In genomic region chr1:84933472-84934150, GRCm38 (mm10) we compare ENCODE assay signal across 9 mouse cellular contexts. TPM values are rescaled to one million over a fixed set of nuclear protein-coding genes. Genes with fewer than 3 reads are reported as not detected.
A peak's percentile ranks its signal among the peaks of the same experiment; 100 is the strongest.
DNase-seq lines count a peak whose midpoint lies in the region; ATAC-seq and TF ChIP-seq lines count a peak whose summit lies in the region.
"Had no signal": no experiment of that assay in that cellular context is flagged by ENCODE, and none has a peak within 500 bp of the region (broad histone marks: within the 10 kb centered on the region; RNA-seq: fewer than 3 reads in every experiment).

No protein-coding gene starts in this region.

- H3K4me2 ChIP-seq in forebrain, embryonic 16.5 days (ENCODE audit: low read length) = peak overlapping the region; percentile 75
- H3K4me2 ChIP-seq in neural tube, embryonic 15.5 days = peak overlapping the region; percentile 71

- H3K4me3 ChIP-seq in G1E (ENCODE audit: low read depth, low read length) = no peak overlapping the region
- H3K4me3 ChIP-seq in forebrain, embryonic 16.5 days (replicated peaks; ENCODE audit: low read length) = peak overlapping the region; percentile 84
- H3K4me3 ChIP-seq in layer of hippocampus, adult 2 months = peak overlapping the region; percentile 79
- H3K4me3 ChIP-seq in neural tube, embryonic 15.5 days (replicated peaks) = peak overlapping the region; percentile 60

- peak overlapping the region; percentile 88 for H3K9ac ChIP-seq in forebrain, embryonic 16.5 days (replicated peaks; ENCODE audit: low read depth, low read length)
- H3K9ac ChIP-seq in neural tube, embryonic 15.5 days (replicated peaks) = peak overlapping the region; percentile 80

- H3K9me3 ChIP-seq in G1E (replicated peaks) = peaks cover 18% of the 10 kb centered on the region
- H3K9me3 ChIP-seq in forebrain, embryonic 16.5 days (ENCODE audit: control insufficient read depth, low read length) = no peaks in the 10 kb centered on the region
- H3K9me3 ChIP-seq in neural tube, embryonic 15.5 days (replicated peaks) = no peaks in the 10 kb centered on the region

- no peak for DNase-seq in G1E (ENCODE audit: low spot score)
- peak; percentile 72 to 80 for DNase-seq in heart, postnatal 36 days
- DNase-seq in layer of hippocampus, adult 2 months (ENCODE audit: low spot score in 2 of 2) = peak; percentile 77 to 87
- peak; percentile 54 to 62 for DNase-seq in lung, adult 18-20 months
- peak; percentile 43 for DNase-seq in urinary bladder, postnatal 10 days (ENCODE audit: low spot score)

- intact Hi-C loops in heart, postnatal 36 days (cut with DNase I) = no loop called here

- H3K27me3 ChIP-seq in G1E (ENCODE audit: insufficient read depth, low read length) = peaks cover 3% of the 10 kb centered on the region; the same call in 1 of the 2 replicates
- no peaks in the 10 kb centered on the region for H3K27me3 ChIP-seq in forebrain, embryonic 16.5 days (replicated peaks; ENCODE audit: control insufficient read depth, insufficient read depth, low read length)
- no peaks in the 10 kb centered on the region for H3K27me3 ChIP-seq in neural tube, embryonic 15.5 days (replicated peaks)

- WGBS in forebrain, embryonic 16.5 days = 9% methylated on average over 22 of the region's 22 CpGs
- WGBS in neural tube, embryonic 15.5 days = 12% methylated on average over 22 of the region's 22 CpGs

- no peak for ATAC-seq in G1E (ENCODE audit: extremely low read depth, insufficient number of reproducible peaks, low FRiP score, poor library complexity, severe bottlenecking)
- peak; percentile 19; the same call in 1 of the 2 replicates for ATAC-seq in cerebellum, adult (ENCODE audit: insufficient number of reproducible peaks, low FRiP score, low TSS enrichment)
- ATAC-seq in forebrain, embryonic 16.5 days = no peak
- peak; percentile 4; the same call in 1 of the 2 replicates for ATAC-seq in neural tube, embryonic 15.5 days (ENCODE audit: low FRiP score)

- H3K36me3 ChIP-seq in G1E (replicated peaks) = no peaks in the 10 kb centered on the region
- H3K36me3 ChIP-seq in forebrain, embryonic 16.5 days (ENCODE audit: control insufficient read depth, insufficient read depth) = no peaks in the 10 kb centered on the region
- peaks cover 9% of the 10 kb centered on the region for H3K36me3 ChIP-seq in neural tube, embryonic 15.5 days

- 0 out of 2 replicates have a peak, but pooled peaks have one; percentile 2 for TF ChIP-seq CTCF in G1E (IDR thresholded peaks at IDR 0.05; ENCODE audit: low read depth, low read length)
- TF ChIP-seq CTCF in layer of hippocampus, adult 2 months (conservative IDR thresholded peaks at IDR 0.05) = peak; percentile 89

- H3K4me1 ChIP-seq in G1E (ENCODE audit: insufficient read depth, low read depth, low read length) = no peaks in the 10 kb centered on the region; the same call in none of the 2 replicates
- H3K4me1 ChIP-seq in forebrain, embryonic 16.5 days (replicated peaks; ENCODE audit: control insufficient read depth, insufficient read depth, low read length) = peaks cover 9% of the 10 kb centered on the region
- H3K4me1 ChIP-seq in neural tube, embryonic 15.5 days = peaks cover 17% of the 10 kb centered on the region

- peak overlapping the region; percentile 94; the same call in 1 of the 2 replicates for H3K27ac ChIP-seq in forebrain, embryonic 16.5 days (ENCODE audit: low read length)
- H3K27ac ChIP-seq in layer of hippocampus, adult 2 months = peak overlapping the region; percentile 94
- H3K27ac ChIP-seq in neural tube, embryonic 15.5 days (replicated peaks) = peak overlapping the region; percentile 95
- H3K27ac ChIP-seq: macrophage had no signal

RNA-seq across cellular contexts. Expression of gene Slc16a14, which starts 1.3 kb away (rescaled TPM):
- total RNA-seq in G1E (2014; fragmentation: Nextera tagmentation) = 0.44 TPM in 1 of 2 replicates, not detected in the other
- 0.11 and 0.12 TPM in 2 replicates for total RNA-seq in G1E (2017)
- polyA plus RNA-seq in G1E (2012) = 0.01 and 0.02 TPM in 2 replicates
- polyA plus RNA-seq in forebrain, embryonic 16.5 days (2015; fragmentation: Nextera tagmentation; extraction: Ambion mirVana) = 8.1 and 10.7 TPM in 2 replicates
- under 1 TPM; 0.39 to 0.57 TPM for total RNA-seq in heart, postnatal 36 days (2021)
- total RNA-seq in layer of hippocampus, adult 2 months (2021) = 10 to 100 TPM; 15.3 to 15.9 TPM
- 10.4 and 11.0 TPM in 2 replicates for polyA plus RNA-seq in neural tube, embryonic 15.5 days (2015; fragmentation: Nextera tagmentation; extraction: Ambion mirVana)

Comparison
In these comparisons a context has a peak if more than half of its experiments do, and no peak if none do; other contexts are left out.
1. ATAC-seq: peak in cerebellum, adult (single experiment) and neural tube, embryonic 15.5 days (single experiment); none in G1E (single experiment) and forebrain, embryonic 16.5 days (single experiment).
2. RNA of gene Slc16a14, which starts 1.3 kb away (total RNA-seq): 15.3 to 15.9 TPM in layer of hippocampus, adult 2 months; 0.39 to 0.57 TPM in heart, postnatal 36 days and 0.11 to 0.44 TPM in G1E; every median in the first group is over 10 times any median in the second.
3. Peak in every context shown above with its lines, with median percentiles within 50 percentile points of each other: H3K27ac ChIP-seq.